Mouse (Mus musculus) cortical plate, adult 2 months (tissue): ENCODE measurements at regions not wholly inside any gene's neighbourhood (a gene's known extent, or its start where the extent isn't known, plus 50 kb on each side); places are given as distances from the start of the nearest gene placed in this dataset.

ENCODE experiments used
- H3K27ac ChIP-seq: fragments of 200-500 bp; 2 replicates; pipeline ENCODE4 v1.5.1; 2012; ENCODE audit warnings: low read length, control low read depth, inconsistent platforms; ENCODE audit not compliant: insufficient read depth
- H3K4me1 ChIP-seq: fragments of 200-500 bp; 2 replicates; pipeline ENCODE4 v1.6.1; 2011; ENCODE audit warnings: low read length; ENCODE audit not compliant: control insufficient read depth, insufficient read depth
- H3K4me3 ChIP-seq: fragments of 200-500 bp; 2 replicates; pipeline ENCODE4 v1.5.1; 2011; ENCODE audit warnings: mild to moderate bottlenecking, low read length, control low read depth; ENCODE audit not compliant: insufficient read depth
- CTCF ChIP-seq: fragments of 200-500 bp; IDR thresholded peaks from 2 replicates; pipeline ENCODE4 v1.5.1; 2011; ENCODE audit warnings: mild to moderate bottlenecking, control low read depth, low read length; ENCODE audit not compliant: insufficient read depth; ENCODE audit errors: extremely low read depth
- POLR2A ChIP-seq: fragments of 200-500 bp; IDR thresholded peaks from 2 replicates; pipeline ENCODE4 v1.6.1; 2011; ENCODE audit warnings: mild to moderate bottlenecking, low read length, control low read depth; ENCODE audit not compliant: insufficient read depth; ENCODE audit errors: extremely low read depth

DNA sequence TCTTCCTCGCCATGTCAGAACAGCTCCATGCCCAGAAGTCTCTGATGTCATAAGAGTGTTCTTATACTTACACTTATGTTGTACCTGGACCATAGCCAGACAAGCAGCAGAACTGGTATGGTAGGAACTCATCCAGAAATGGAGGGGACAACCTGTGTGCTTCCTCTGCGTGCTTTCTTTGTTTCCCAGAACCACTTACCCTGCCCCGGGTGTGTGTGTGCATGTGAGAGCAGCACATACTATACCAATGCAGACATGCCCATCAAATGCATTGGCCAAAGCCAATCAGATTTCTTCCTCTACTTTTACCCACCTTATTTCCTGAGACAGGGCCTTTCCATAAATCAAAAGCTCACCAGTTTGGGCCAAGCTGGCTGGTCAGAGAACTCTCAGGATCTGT, 99.2 kb upstream of the Cd180 start:
- TF ChIP-seq POLR2A (no peak), CTCF (no peak)
- Histone ChIP-seq H3K27ac (no peak overlapping the region), H3K4me3 (no peak overlapping the region), H3K4me1 (peaks cover 2% of the 10 kb centered on the region)

DNA sequence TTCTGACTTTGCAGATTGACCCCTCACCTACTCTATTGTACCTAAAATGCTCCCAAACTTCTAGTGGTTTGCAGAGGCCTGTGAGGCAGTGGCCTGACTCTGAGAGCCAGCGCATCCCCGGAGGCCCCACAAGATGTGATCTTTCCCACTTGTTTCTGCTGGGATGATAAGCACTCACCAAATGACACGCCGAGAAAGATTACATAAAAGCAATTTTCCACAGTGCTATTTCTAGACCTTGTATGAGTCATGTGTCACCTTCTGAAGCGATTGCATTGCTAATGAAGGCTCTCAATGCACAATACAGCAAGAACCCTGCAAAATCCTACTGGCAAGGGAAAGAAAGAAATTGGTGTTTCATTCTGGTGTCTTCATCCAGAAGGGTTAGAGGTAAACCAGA, 97.8 kb upstream of the Cd180 start:
- Histone ChIP-seq H3K27ac (no peak overlapping the region), H3K4me3 (no peak overlapping the region), H3K4me1 (peaks cover 2% of the 10 kb centered on the region)
- TF ChIP-seq POLR2A (no peak), CTCF (no peak)

DNA sequence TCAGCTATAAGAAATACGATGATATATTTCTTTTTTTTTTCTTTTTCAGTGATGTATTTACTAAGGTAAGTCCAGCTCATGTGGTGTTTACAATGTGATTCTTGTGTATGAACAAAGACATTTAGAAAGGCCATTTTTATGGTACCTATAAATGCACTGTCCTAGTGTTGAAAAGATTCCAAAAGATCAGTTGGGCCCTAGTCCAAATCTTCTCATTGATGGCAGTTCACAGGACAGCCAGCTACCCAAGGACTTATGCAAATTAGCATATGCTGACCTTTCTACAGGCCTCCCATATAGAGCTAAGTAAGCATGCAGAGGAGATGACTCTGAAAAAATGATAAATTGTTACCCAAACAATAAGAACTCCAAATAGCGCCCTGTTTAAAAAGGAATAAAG, 97.3 kb upstream of the Cd180 start:
- no peak overlapping the region for H3K4me3 ChIP-seq
- TF ChIP-seq CTCF (no peak), POLR2A (no peak)
- H3K27ac ChIP-seq = no peak overlapping the region
- peaks cover 2% of the 10 kb centered on the region; the same call in 1 of the 2 replicates for H3K4me1 ChIP-seq

DNA sequence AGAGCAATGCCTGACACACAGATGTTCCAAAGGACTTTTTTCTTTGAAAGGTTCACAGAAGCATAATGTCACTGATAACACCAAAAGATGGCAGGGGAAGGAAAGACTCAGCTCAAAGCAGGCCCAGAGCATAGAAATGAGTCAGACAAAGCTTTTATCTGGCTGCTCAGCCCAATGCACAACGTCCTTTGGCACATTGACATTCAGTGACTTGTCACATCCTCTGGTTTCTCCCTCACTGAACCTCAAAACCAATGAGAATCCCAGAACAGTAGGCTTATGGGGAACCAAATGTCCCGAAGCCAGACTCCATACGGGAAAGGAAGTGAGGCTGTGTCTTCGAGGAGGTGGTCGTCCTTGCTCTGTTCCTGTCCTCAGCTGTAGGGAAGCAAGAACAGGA, 95.2 kb upstream of the Cd180 start:
- Histone ChIP-seq H3K4me3 (no peak overlapping the region), H3K27ac (no peak overlapping the region), H3K4me1 (peaks cover 2% of the 10 kb centered on the region; the same call in 1 of the 2 replicates)
- no peak for TF ChIP-seq CTCF
- TF ChIP-seq POLR2A = no peak

DNA sequence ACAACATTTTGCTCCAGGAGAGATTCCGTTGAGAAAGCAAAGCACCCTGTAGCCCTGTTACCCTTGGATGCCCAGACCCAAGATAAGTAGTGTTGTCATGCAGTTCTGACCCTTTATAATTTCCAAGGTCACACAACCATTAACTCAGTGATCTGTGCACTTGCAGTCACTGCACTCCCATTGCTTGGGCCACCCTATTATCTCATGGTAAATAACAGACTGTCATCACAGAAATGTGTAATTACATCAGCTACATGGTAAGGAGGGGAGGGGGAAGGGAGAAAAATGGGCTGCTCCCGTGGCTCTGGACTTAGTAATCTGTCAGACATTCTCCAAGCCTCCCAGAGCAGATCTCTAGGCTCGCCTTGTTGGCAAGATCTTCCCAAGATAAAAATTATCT, 93.8 kb upstream of the Cd180 start:
- H3K27ac ChIP-seq = peak overlapping the region; percentile 82

DNA sequence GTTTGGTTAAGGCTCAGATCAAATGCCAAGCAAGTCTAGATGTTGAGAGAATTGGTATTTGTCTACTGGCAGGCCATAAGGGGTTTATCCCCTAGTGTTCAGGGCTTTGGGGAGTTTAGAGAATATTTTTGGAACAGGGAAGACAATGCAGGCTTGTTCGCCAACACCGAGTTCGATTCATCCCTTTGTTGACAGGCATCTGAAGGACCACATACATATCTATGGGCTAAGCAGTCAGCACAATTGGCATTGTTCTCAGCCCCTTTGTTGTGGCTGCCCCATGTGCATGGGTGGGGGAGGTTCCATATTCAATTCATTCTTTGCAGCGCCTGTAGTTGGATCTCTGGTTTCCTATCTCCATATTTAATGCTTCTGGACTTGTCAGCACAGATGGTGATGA, 93.3 kb upstream of the Cd180 start:
- Histone ChIP-seq H3K4me3 (no peak overlapping the region), H3K27ac (peak overlapping the region; percentile 82), H3K4me1 (no peaks in the 10 kb centered on the region)
- TF ChIP-seq POLR2A (no peak), CTCF (no peak)

More for the DNA sequence above, 93.8 kb upstream of the Cd180 start:
- TF ChIP-seq CTCF (no peak), POLR2A (no peak)
- H3K4me3 ChIP-seq = no peak overlapping the region
- H3K4me1 ChIP-seq = no peaks in the 10 kb centered on the region

DNA sequence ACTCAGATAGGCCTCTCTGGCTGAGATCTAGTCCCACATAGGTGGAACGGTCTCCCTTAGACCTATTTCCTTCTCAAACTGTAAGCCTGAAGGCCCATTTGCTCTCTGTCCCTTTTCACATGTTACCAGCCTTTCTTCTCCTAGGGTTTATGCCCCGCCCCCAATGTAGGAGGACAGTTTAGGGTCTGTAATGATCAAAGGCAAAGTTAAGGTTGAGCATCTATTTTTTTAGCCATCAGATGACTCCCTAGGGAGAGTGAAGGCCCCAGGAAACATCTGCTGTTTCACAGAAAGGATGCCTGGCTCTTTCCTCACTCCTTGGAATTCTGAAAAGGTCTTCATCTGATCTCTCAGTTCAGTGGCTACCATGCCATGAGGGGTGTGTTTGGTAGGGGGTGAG, 68.9 kb upstream of the Cd180 start:
- H3K27ac ChIP-seq = 0 out of 2 replicates have a peak overlapping the region, but pooled peaks have one; percentile 13
- TF ChIP-seq CTCF = no peak
- TF ChIP-seq POLR2A = no peak
- H3K4me1 ChIP-seq = peaks cover 1% of the 10 kb centered on the region; the same call in 1 of the 2 replicates
- H3K4me3 ChIP-seq = no peak overlapping the region

DNA sequence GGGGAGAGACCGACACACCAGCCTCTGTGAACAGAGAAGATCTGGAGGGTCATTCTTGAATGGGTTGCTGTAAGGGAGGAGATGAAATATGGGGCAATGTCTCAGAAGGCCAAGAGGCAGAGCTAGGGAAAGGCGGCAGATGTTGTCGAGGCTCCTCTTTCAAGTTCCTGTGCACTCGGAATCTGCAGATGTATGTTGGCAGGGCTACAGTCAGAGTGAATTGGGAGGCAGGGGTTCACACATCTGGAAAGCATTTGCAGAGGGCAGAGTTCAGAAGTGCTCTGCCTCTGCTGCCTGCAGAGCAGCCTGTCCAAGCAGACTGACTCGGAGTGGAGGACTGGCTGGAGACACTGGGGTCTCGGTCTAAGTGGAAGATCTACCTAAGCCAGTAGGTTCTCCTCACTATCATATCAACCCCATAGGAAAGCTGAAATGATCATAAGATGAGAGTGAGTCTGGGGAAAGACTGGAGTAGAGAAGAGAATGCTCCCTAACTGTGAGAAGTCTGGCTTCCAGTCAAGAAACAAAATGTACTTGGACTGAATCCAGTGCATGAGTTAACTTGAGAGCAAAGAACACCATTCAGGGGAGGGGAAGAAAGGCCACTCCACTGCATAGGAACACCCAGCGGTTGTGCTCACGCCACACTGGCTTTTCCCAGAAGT, 68.1 kb upstream of the Cd180 start:
- Histone ChIP-seq H3K27ac (peak overlapping the region; percentile 43; the same call in 1 of the 2 replicates), H3K4me3 (no peak overlapping the region), H3K4me1 (peaks cover 1% of the 10 kb centered on the region; the same call in 1 of the 2 replicates)
- TF ChIP-seq CTCF = no peak
- no peak for TF ChIP-seq POLR2A

DNA sequence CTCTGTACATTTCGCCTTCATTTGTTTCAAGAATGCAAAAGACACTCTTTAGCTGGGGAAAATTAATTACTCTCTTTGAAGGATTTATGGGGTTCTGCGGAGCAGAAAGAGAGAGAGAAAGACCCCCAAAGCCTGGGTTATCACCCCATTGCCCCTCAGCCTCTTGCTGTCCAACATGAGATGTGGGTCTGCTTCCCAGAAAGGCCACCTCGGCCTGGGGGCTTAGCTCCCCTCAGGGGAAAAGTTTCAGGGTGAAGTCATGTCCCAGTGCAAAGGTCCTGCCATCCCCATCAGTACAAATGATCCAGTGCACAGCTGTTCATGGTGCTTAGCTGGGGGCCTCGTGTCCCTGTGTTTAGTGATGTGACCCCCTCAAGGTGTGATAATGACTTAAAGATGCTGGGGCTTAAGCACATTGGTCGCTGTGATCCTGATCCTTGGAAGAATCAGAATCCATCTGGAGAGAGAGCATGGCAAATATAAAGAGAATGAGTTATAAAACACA, 67.5 kb upstream of the Cd180 start:
- Histone ChIP-seq H3K4me1 (peaks cover 1% of the 10 kb centered on the region; the same call in 1 of the 2 replicates), H3K27ac (0 out of 2 replicates have a peak overlapping the region, but pooled peaks have one; percentile 11), H3K4me3 (no peak overlapping the region)
- TF ChIP-seq CTCF (no peak), POLR2A (no peak)

DNA sequence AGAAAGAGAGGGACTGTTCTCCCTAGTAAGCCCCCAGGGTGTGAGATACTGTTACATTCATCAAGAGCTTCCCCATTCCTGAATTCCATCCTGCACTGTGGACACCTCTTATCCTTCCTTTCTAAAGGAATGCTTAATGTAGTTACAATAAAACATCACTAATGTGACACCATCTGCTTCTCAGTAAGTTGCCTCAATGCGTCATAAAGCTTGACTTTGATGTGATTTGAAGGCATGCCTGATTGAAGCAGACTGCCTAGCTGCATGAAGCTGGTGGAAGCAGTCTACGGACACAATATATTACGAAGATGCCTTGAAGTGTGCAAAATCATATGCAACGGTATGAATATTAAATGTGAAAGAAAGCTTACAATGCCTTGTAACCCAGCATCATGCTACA, 65.6 kb upstream of the Cd180 start:
- no peak overlapping the region for H3K27ac ChIP-seq
- no peak for TF ChIP-seq POLR2A
- H3K4me1 ChIP-seq = peaks cover 1% of the 10 kb centered on the region; the same call in 1 of the 2 replicates
- no peak overlapping the region for H3K4me3 ChIP-seq
